Comparison of ENCODE assay signal across 7 mouse cellular contexts in the genomic region with DNA sequence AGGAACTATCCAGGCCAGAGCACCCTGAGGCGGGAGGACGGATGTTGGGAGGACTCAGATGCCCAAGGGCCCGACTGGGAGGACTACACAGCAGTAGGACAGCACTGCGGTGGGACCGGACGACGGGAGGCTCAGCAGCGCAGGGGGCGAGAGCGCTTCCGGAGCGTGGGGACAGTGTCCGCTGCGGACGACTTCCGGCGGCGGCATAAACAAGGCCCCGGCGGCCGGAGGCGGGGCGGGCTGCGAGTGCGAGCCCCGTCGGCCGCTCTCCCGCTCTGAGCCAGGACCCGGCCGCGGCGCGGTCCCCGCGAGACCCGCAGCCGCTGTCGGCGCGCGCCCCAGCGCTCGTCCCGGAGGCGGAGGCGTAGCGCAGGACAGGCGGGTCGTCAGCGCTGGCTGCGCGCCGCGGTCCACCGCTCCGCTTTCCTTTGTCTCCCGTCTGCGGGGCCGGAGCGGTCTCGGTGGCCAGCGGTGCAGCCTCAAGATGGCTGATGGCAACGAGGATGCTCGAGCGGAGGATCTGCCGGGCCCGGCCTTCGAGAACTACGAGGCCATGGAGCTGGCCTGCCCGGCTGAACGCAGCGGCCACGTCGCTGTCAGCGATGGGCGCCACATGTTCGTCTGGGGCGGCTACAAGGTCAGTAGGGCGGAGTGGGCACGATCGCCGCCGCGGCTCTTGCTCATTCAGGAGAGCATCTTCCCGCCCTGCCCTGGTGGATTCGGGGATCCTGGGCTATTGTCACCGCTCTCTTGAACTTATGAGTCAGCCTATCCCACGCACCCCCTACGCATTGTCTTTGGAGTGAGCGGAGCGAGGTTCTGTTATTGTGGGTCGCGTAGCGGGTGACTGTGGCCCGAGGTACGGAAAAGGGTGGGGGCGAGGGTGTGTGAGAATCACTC. TPM values are rescaled to one million over a fixed set of nuclear protein-coding genes. Genes with fewer than 3 reads are reported as not detected.
DNase-seq lines count a peak whose midpoint lies in the region; ATAC-seq lines count a peak whose summit lies in the region.

TSS of gene Klhdc2 (plus strand) at position 171 of the 900 bp plus-strand sequence.

- peak; percentile 92 for DNase-seq in adrenal gland, adult 2 months
- peak; percentile 75 for DNase-seq in embryo, embryonic 11.5 days (ENCODE audit: low read depth, low spot score)
- DNase-seq in gastrocnemius, postnatal 4 days (ENCODE audit: low spot score in 2 of 2), result peak; percentile 82 to 91
- peak; percentile 91 to 92 for DNase-seq in left cerebral cortex, postnatal 36 days (ENCODE audit: low spot score in 2 of 2)
- DNase-seq in midbrain, embryonic 11.5 days (ENCODE audit: low spot score, missing footprints), result peak; percentile 98
- DNase-seq in skeletal muscle tissue, adult 2 months (ENCODE audit: low read depth, low spot score), result peak; percentile 87

- H3K27me3 ChIP-seq in intestine, embryonic 16.5 days (replicated peaks; ENCODE audit: control insufficient read depth, insufficient read depth, low read length), result no peaks in the 10 kb centered on the region
- H3K27me3 ChIP-seq in midbrain, embryonic 11.5 days (ENCODE audit: control insufficient read depth, insufficient read depth, low read length), result no peaks in the 10 kb centered on the region

- peaks cover 13% of the 10 kb centered on the region for H3K4me1 ChIP-seq in intestine, embryonic 16.5 days (ENCODE audit: control insufficient read depth, insufficient read depth, low read length)
- peaks cover 13% of the 10 kb centered on the region; the same call in 1 of the 2 replicates for H3K4me1 ChIP-seq in midbrain, embryonic 11.5 days (ENCODE audit: control insufficient read depth, insufficient read depth, low read length)

- H3K4me3 ChIP-seq in intestine, embryonic 16.5 days (ENCODE audit: low read length), result peak within 1 kb of the TSS; percentile 80
- H3K4me3 ChIP-seq in midbrain, embryonic 11.5 days (ENCODE audit: low read depth, low read length), result peak within 1 kb of the TSS; percentile 97

- ATAC-seq in intestine, embryonic 16.5 days, result peak; percentile 93
- ATAC-seq in midbrain, embryonic 11.5 days (ENCODE audit: low FRiP score), result peak; percentile 98

- H3K9ac ChIP-seq in intestine, embryonic 16.5 days (ENCODE audit: low read depth, low read length), result peak within 1 kb of the TSS; percentile 92
- peak within 1 kb of the TSS; percentile 99 for H3K9ac ChIP-seq in midbrain, embryonic 11.5 days (ENCODE audit: low read length)

- WGBS in intestine, embryonic 16.5 days, result under 1% methylated on average over 89 of the region's 98 CpGs
- under 1% methylated on average over 86 of the region's 98 CpGs for WGBS in midbrain, embryonic 11.5 days

- no peaks in the 10 kb centered on the region for H3K9me3 ChIP-seq in intestine, embryonic 16.5 days (ENCODE audit: control insufficient read depth, low read length)
- no peaks in the 10 kb centered on the region for H3K9me3 ChIP-seq in midbrain, embryonic 11.5 days (ENCODE audit: control insufficient read depth, low read length)

- 0 out of 2 replicates have a peak, but pooled peaks cover 3% of the 10 kb centered on the region for H3K36me3 ChIP-seq in intestine, embryonic 16.5 days (ENCODE audit: control insufficient read depth, insufficient read depth, low read length)
- H3K36me3 ChIP-seq in midbrain, embryonic 11.5 days (ENCODE audit: control insufficient read depth, insufficient read depth, low read length), result peaks cover 5% of the 10 kb centered on the region

- H3K4me2 ChIP-seq in intestine, embryonic 16.5 days (ENCODE audit: low read depth, low read length), result peak within 1 kb of the TSS; percentile 66
- H3K4me2 ChIP-seq in midbrain, embryonic 11.5 days, result peak within 1 kb of the TSS; percentile 79

- peak within 1 kb of the TSS; percentile 96 for H3K27ac ChIP-seq in intestine, embryonic 16.5 days (ENCODE audit: low read length)
- H3K27ac ChIP-seq in midbrain, embryonic 11.5 days (ENCODE audit: low read depth, low read length), result peak within 1 kb of the TSS; percentile 95

- intact Hi-C loops in left cerebral cortex, postnatal 36 days (cut with DNase I), result loop anchor here (5.0 kb wide), 2 partner anchors 54 to 99 kb away; partner anchors contain the start of genes Dnaaf2, Gm49383 and Klhdc1

RNA-seq across cellular contexts. Expression of gene Klhdc2, which starts in this region (rescaled TPM):
- 10 to 100 TPM; 41.6 to 66.7 TPM for total RNA-seq in adrenal gland, adult 2 months (2021)
- polyA plus RNA-seq in adrenal gland, adult 2 months (2012; rRNA removed), result 69.8 and 83.5 TPM in 2 replicates
- 10 to 100 TPM; 72.3 to 74.8 TPM for total RNA-seq in gastrocnemius, postnatal 4 days (2021)
- polyA plus RNA-seq in intestine, embryonic 16.5 days (2015; fragmentation: Nextera tagmentation; extraction: Ambion mirVana), result 87.8 and 91.7 TPM in 2 replicates
- total RNA-seq in left cerebral cortex, postnatal 36 days (2021), result 100 to 1,000 TPM; 128 to 146 TPM
- 272 and 275 TPM in 2 replicates for polyA plus RNA-seq in midbrain, embryonic 11.5 days (2014; fragmentation: Nextera tagmentation; extraction: Ambion mirVana)

Comparison
In these comparisons a context has a peak if more than half of its experiments do, and no peak if none do; other contexts are left out.
1. Peak in every context shown above with its lines: DNase-seq, ATAC-seq, H3K4me3 ChIP-seq and H3K27ac ChIP-seq.